Mouse (Mus musculus): ENCODE measurements around the gene Slc8a1.
A peak's percentile ranks its signal among the peaks of the same experiment; 100 is the strongest.

The Slc8a1 gene

DNA sequence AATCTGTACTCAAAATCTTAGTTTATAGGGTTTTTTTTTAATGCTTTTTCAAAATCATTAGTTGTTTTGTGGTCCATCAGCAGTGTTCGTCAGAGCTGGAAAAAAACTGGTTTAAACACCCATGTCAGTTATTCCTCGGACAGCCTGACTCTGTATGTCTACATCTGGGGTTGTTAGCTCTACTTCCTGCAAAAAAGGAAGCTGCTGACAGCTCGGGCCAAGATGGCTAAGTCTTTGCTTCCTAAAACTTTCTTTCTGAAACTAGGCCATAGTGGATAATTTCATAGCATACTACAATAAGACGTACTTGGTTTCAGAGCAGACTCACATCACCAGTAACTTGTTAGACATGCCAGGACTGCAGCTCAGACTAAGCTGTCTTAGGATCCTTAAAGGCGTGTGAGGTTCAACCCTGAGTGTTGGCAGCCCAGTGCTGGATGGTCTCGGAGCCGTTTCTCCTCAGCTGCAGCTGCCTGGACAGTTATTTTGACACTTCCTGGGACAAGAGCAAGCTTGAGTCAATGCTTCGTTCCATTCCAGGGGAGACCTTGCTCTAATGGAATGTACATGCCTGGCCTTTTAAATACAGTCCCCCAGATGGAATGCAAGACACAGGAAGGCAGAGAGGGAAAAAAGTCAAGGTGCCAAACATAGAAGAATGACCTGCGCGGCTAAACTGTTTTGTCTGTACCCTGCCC lies 158.3 kb downstream of the Slc8a1 start:
- peak; percentile 1 for DNase-seq (ENCODE audit: extremely low read depth, insufficient read length, low spot score)

DNA sequence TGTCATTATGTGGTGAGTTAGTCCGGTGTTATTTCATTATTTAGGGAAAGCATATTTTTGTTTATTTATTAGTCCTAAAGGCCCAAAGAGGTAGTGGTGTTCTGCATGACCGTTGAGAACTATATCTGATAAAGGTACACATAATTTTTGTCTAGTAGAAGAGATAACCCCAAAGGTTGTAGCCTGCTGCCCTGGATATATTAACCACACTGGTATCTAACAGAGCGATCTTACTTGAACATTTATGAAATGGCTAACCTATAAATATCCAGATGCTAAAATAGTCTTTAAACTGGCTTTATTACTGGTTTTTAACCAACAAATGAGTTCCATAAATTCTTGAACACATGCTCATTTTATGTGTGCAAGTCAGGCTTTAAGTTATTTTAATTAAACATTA lies 161.3 kb downstream of the Slc8a1 start:
- no peak for DNase-seq (ENCODE audit: extremely low read depth, insufficient read length, low spot score)

DNA sequence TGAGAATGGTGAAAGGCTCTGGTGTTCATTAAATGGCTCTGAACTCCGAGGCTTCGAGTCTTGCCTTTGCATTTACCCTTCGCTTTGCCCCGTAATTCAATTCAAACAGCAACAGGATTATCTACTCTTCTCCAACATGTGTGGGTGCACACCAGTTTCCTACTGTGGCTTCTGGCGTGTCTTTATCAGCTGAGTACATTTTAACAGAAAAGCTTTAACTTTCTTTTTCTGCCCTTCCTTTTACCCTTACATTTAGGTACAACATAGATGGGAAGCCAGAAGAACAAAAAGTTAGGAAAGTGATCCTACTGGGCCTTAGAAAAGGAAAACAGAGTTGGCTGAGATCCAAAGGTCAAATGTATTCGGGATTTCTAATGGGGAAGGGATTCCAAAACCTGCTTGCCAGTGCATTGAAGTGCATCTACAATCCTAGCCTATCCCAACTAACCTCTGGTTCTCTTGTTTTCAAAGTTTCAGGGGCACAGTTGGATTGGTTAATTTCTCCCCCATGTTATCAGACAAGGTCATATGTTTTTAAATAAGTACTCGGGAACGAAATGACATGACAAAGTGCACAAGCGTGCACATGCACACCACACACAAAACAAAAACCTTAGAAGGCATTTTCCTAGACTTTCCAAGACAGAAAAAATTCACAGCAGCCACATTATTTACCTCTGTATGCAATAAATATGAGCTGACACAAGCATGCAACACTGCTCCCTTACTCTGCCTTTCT lies 172.4 kb downstream of the Slc8a1 start:
- DNase-seq (ENCODE audit: extremely low read depth, insufficient read length, low spot score) = no peak

DNA sequence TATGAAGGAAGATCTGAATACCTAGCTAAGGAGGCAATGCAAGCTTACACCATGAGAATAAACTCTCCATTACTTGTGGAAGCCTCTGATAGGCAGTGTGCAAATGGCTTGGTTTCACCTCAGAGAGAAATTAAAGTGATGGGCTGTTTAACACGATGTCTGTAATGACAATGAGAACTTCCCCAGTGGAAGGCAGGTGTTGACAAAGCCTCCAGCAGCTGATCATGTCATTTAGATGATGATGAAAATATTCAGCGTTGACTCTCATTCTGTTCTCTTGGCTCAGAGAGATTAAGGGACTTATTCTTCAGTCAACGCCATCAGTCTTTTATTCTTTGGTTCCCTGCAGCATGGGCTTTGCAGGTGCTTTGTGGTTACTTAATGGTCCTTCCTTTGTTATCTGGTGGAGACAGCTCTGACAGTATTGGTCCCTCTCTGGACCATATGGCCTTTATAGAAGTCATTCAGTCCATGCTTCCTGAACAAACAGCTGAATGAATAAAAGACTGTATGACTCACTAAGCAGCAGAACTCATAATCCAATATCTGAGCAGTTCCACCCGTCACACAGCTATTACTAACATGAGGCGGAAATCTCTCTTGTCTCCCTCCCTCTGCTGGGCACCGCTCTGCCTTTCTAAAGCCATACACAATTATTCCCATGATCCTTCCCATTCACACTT lies 184.0 kb downstream of the Slc8a1 start:
- DNase-seq (ENCODE audit: extremely low read depth, insufficient read length, low spot score) = no peak

DNA sequence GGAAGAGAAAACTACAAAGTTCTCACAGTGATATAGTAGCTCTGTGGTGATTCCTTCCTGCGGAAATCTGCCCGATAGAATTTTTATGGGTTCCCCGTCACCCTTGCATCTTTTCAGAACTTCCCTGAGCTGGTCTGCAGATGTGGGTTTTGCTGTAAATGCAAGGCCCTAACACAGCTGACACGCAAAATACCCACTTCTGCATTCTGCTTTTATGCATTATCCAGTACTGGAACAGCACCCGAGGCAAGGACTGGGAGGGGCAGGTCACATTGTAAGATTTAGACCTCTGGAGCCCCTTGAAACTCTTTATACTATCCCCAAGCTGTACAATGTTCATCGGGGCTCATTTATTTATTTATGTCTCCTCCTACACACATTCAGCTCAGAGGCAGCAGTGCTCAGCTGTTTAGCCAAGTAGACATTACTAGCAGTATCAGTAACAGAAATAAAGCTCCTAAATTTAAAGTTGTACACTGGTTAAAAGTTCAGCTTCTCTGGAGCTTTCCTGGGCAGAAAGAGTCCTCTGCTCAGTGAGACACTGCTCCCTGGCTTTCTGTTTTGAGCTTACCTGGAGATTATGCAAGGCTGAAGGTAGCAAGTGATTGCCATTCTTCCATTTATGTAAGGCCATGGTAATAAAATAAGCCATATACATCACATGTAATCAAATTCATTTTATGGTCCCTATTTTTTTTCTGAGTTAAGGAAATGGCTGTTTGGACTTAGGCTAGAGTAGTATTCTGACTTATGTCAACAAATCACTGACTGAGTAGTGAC lies 186.1 kb downstream of the Slc8a1 start:
- no peak for DNase-seq (ENCODE audit: extremely low read depth, insufficient read length, low spot score)

- DNase-seq (ENCODE audit: extremely low read depth, insufficient read length, low spot score) = no peak
Observed at GRCm38 (mm10) chr17:81550864-81551263, 187.3 kb downstream of the Slc8a1 start.

- no peak for DNase-seq (ENCODE audit: extremely low read depth, insufficient read length, low spot score)
Observed at GRCm38 (mm10) chr17:81548016-81548415, 190.2 kb downstream of the Slc8a1 start.

DNA sequence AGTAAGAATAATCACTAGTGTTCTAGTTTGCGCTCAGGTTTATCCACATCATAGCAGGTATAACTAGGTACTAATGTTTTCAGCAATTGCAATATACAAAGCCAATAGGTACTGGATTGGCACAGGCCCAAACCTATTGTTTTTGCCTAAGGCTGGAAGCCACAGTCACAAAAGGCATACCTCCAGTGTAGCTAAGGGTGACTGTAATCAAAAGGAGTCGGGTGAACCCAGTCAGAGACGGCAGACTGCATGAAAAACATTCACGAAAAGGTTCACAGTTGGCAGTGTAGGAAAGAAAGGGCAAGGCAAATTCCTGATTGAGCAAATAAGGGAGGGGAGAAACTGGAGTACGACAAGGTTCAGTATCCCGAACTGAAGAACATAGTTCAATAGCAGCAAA lies 191.7 kb downstream of the Slc8a1 start:
- no peak for DNase-seq (ENCODE audit: extremely low read depth, insufficient read length, low spot score)

- no peak for DNase-seq (ENCODE audit: extremely low read depth, insufficient read length, low spot score)
Observed at GRCm38 (mm10) chr17:81546012-81546411, 192.2 kb downstream of the Slc8a1 start.

- DNase-seq (ENCODE audit: extremely low read depth, insufficient read length, low spot score) = no peak
Observed at GRCm38 (mm10) chr17:81544926-81545325, 193.3 kb downstream of the Slc8a1 start.

- no peak for DNase-seq (ENCODE audit: extremely low read depth, insufficient read length, low spot score)
Observed at GRCm38 (mm10) chr17:81542313-81543185, 195.6 kb downstream of the Slc8a1 start.

DNA sequence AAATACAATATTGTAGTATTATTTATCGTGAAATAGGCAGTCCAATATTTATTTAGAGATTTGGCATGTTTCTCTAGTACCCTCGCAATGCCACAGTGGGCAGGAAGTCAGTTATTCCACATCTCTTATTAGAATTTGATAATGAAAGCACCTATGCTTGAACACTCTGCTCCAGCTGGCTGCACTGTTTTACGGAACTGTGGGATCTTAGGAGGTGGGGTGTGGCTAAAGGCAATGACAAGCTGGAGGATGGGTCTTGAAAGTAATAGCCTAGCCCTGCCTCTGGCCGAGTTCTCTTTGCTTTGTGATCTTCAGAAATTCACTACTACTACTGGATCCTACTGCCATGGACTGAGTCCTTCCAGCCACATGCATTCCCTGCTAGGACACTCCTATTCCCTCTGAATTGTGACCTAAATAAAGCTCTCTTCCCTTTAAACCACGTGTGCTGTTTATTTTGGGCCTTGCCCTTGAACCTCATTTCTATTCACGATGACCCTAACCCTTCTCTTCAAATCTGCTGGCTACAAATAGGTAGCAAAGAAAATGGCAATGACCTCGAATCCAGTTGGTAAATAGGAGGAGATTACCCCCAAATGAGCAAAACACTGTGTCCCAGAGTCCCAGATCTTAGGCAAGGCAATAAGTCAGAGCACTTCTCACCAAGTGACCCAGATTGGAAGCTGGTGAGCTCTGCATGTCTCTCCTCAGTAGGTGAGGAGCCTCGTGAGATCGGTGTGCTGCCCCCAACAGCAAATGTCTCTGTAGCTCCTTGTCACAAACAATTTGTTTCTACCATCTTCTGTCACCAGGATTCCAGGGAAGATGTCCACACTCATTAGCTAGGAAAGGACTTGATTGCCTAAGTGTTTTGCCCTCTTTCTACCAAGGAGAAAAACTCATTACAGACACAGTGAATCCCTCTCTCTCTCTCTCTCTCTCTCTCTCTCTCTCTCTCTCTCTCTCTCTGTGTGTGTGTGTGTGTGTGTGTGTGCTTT lies 199.7 kb downstream of the Slc8a1 start:
- DNase-seq (ENCODE audit: extremely low read depth, insufficient read length, low spot score) = no peak

DNA sequence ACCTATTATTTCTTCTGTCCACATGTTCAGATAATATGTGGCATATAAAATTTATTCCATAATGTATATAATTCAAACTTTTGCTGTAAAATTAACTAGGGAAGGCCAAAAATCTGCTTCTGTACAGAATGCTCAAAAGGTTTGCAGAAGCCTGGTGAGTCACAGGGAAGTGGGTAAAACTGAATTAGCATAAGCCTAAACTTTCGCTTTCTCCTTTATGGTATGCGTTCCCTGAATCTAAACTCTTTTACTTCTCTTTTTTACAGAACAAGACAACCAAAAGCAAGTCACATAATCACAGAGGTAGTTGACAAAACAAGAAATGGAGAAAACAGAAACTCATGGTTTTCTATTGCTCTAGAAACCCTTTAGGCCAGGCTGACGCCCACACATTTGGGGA lies 202.1 kb downstream of the Slc8a1 start:
- DNase-seq (ENCODE audit: extremely low read depth, insufficient read length, low spot score) = peak; percentile 10

DNA sequence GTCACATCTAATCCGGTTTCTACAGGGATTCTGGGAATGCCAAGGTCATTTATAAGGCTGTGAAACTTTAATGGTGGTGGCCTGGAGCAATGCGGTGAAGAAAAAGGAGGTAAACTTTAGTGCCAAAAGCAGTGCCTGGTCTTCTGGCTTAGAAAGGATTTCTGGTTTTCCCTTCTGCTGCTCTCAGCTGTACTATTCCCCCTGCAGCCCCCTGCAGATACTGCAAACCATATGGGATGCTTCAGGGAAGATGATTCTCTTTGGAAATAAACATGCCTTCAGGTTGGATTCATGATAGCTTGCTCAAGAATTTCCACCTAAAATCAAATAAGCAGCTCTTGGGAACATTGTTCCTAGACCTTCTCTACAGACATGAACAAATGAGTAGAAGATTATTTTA lies 208.3 kb downstream of the Slc8a1 start:
- no peak for DNase-seq (ENCODE audit: extremely low read depth, insufficient read length, low spot score)

DNA sequence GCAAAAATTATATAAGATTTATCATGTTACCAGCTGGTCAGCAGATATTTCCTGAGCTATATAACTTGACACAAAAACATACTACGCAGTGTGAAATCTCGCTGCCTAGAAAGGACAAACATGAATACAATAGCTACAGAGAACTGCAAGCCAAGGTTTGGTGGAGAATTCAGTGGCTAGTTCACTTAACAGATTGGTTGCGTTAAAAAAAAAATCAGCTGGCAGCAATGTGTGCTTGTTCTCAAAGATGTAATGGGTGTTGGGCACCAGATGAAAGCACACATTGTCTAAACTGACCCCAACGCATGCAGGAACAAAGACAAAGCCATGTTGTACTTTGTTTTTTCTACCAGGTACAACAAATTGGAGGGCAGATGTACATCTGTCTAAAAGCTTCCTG lies 209.2 kb downstream of the Slc8a1 start:
- DNase-seq (ENCODE audit: extremely low read depth, insufficient read length, low spot score) = no peak

- DNase-seq (ENCODE audit: extremely low read depth, insufficient read length, low spot score) = no peak
Observed at GRCm38 (mm10) chr17:81526463-81526862, 211.7 kb downstream of the Slc8a1 start.

DNA sequence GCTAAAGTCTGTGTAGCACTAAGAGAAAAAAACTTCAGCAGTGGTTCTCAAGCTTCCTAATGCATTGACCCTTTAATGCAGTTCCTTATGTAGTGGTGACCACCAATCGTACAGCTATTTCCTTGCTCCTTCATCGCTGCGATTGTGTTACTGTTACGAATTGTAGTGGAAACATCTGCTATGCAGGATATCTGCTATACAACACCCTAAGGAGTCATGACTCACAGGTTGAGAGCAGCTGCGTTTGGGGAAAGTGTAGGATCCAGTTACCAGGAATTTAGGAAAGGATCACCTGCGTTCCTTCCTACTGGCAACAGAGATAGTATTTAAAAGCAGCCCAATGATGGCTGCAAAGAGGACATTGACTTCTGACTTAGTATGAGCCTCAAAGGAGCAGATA lies 213.4 kb downstream of the Slc8a1 start:
- no peak for DNase-seq (ENCODE audit: extremely low read depth, insufficient read length, low spot score)

DNA sequence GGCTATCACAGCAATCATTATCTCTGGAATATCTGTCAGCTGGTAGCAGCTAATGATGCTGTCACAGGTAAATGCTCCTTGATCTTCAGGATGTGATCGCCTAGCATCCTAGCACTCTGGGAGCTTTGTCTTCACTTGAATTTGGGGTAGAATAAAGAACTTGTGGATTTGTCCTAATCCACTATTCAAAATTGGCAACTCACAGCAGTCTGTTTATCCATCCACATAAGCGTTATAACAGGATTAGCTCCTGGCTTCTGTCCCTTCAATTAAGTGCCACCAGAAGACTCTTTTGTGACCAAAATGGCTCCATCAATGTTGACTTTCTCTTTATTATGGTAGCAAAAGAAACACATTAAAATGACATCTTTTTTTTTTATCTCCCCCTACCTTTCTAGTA lies 214.2 kb downstream of the Slc8a1 start:
- no peak for DNase-seq (ENCODE audit: extremely low read depth, insufficient read length, low spot score)

Data from 3134 (cell line).